Mouse (Mus musculus) hematopoietic stem cell, adult 5-6 weeks (primary cell): ENCODE measurements around the gene Kdm5d. TPM values are rescaled to one million over a fixed set of nuclear protein-coding genes. Genes with fewer than 3 reads are reported as not detected.

Source experiments
- ATAC-seq, 2 experiments: fragments of 125-278 bp in 1 of 2; replicated peaks in 1 of 2; 2 replicates each; pipeline ENCODE4 v1.8.0; 2016 to 2017; ENCODE audit warnings: inconsistent platforms in 2 of 2, mild to moderate bottlenecking in 2 of 2, moderate number of reproducible peaks in 2 of 2, low read depth in 1 of 2, moderate TSS enrichment in 1 of 2; ENCODE audit not compliant: low FRiP score in 2 of 2, poor library complexity in 2 of 2, severe bottlenecking in 2 of 2, insufficient read depth in 1 of 2, low TSS enrichment in 1 of 2
- total RNA-seq: library from RNA; stranded (forward); fragments of 172-1452, 232-1000 nt; gene quantifications from 2 replicates; pipeline ENCODE4 v1.2.3, GENCODE M21; 2017

The Kdm5d gene
- 22.4 and 43.8 TPM in 2 replicates for total RNA-seq

DNA sequence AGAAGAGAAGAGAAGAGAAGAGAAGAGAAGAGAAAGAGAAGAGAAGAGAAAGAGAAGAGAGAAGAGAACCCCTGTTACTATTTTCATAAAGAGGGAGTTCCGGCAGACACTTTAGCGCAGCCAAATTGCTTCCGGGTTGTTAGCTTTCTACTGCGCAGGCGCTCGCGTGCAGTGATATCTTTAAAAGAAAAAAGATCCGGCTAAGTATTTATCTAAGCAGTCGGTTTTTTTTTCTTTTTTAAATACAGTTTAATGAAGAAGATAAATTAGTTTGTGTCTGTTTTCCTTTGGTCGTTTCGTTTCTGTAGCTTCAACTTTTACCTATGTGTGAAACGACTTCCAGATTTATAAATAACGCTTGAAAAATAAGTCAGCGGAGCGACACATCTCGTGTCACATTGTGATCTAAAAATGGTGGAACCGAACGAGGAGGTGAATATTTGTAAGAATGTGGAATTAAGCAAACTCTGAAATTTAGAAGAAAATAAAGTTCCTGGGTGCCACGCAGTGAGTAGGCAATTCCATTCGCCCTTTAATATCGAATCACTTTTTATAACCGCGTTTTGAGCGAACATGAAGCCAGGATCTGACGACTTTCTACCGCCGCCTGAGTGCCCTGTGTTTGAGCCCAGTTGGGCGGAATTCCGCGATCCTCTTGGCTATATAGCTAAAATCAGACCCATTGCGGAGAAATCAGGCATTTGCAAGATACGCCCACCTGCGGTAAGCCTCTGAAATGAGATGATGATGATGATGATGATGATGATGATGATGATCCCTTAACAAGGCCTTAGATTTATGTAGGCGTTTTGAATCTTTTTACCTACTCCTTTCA lies at the start of gene Kdm5d:
TSS of gene Kdm5d (plus strand) at position 396 of the 835 bp plus-strand sequence.
- peak; percentile 64 to 67; a peak in 2 of 4 replicates for ATAC-seq

DNA sequence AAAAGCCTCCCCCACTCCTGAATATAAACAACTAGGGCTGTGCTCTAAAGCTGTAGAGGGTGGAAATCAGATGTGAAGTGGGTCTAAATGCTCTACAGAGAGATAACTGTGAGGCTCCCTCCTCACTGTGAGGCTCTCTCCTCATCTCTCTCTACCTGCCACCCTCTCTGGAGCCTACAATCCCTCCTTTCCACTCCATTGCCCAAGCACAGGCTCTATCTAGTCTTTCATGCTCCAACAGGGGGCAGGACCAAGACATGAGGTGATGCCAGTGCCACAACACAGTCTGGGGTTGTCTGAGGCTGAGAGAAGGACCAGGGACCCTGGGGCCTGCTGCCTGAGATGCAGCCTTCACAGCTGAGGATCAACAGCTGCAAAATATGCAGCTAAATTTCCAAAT lies 25.2 kb upstream of the Kdm5d start:
- no peak for ATAC-seq

DNA sequence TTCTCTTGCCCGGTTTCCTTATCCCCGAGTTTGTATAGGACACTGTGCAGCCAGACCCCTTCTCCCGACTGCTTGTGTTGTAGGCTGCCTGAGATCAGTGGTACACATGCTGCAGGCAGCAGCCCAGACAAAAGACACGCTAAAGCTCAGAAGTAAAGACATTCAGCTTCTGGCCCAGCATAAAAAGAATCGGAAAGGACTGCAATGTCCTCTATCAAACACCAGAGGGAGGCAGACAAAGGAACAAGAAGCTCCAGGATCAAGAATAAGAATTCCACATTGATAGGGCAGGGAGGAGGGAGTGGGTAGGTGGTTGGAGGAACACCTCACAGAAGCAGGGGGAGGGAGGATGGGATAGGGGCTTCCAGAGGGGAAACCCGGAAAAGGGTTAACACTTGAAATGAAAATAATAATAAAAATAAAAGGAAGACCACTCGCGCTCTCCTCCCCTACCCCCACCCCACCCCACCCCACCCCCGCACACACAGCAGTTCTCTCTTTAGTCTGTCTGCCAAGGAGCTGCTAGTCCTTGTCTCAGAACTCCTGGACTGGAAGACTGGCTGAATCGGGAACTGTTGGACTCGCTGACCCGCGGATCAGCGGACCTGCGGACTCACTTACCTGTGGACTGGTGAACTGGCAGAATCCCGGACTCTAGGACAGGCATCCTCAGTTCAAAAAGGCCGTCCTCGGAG lies 24.6 kb upstream of the Kdm5d start:
- no peak for ATAC-seq

Other genes starting within 250 kb of the Kdm5d start
- not detected in 2 replicates for gene Zfy1, start 100.4 kb upstream of the Kdm5d start, total RNA-seq
- not detected in 2 replicates for gene Uba1y, start 79.1 kb upstream of the Kdm5d start, total RNA-seq
- gene Eif2s3y, start 112.8 kb downstream of the Kdm5d start, total RNA-seq = 148 and 154 TPM in 2 replicates